Mouse (Mus musculus): ENCODE data around the gene Bbx.

DNA sequence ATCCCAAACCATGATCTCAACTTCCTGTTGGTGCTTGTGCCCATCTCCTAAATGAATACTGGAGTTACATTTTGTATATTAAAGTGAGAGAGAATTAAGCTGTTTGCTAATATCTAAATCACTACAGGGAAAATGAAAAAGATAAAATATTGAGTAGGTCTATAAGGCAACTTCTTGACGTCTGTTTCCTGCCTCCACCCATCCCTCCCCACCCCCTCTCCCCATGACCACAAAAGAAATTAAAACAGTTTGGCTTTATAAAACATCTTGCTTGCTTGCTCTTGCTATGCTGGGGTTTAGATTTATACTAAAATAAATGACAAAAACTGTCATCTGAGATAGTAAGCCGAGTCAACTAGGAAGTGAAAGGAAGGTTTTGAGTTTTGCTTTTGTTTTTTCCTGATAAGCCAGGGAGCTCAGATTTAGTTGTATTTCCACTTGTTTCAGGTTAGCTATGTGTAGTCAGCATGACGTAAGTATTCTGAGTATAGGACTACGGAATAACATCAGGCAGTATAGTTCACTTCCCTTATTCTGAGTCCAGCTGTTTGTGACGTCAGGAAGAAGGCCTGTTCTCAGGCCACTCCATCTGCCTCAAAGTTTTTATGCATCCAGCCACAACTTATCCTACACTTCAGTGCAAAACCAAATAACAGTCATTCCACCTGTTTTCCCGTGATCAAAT, 36.1 kb downstream of the Bbx start:
- TF ChIP-seq POLR2A (IDR thresholded peaks at IDR 0.05; ENCODE audit: insufficient read length, low read depth) (no peak), MYOD1 (IDR thresholded peaks at IDR 0.05; ENCODE audit: control insufficient read depth in 1 of 3, insufficient read length in 2 of 3, low read depth in 2 of 3) (no peak), TCF12 (IDR thresholded peaks at IDR 0.05; ENCODE audit: insufficient read depth, poor library complexity, severe bottlenecking) (no peak), POLR2AphosphoS2 (IDR thresholded peaks at IDR 0.05; ENCODE audit: insufficient read length, low read depth) (no peak), CEBPB (IDR thresholded peaks at IDR 0.05; ENCODE audit: insufficient read depth, poor library complexity, severe bottlenecking) (no peak), E2F4 (IDR thresholded peaks at IDR 0.05; ENCODE audit: insufficient read depth) (no peak), USF1 (IDR thresholded peaks at IDR 0.05; ENCODE audit: low read depth) (no peak), TCF3 (IDR thresholded peaks at IDR 0.05; ENCODE audit: insufficient read length, low read depth) (no peak), MYOG (IDR thresholded peaks at IDR 0.05; ENCODE audit: control insufficient read depth in 1 of 3, insufficient read depth in 1 of 3, insufficient read length in 2 of 3, low read depth in 2 of 3) (no peak), MAX (IDR thresholded peaks at IDR 0.05; ENCODE audit: low read depth) (no peak), REST (IDR thresholded peaks at IDR 0.05; ENCODE audit: insufficient read depth, insufficient read length) (no peak), SRF (IDR thresholded peaks at IDR 0.05; ENCODE audit: control insufficient read depth, insufficient read length, low read depth) (no peak)
